Mouse (Mus musculus) myocyte (in vitro differentiated cells): ENCODE results near the gene Mast4. TPM values are rescaled to one million over a fixed set of nuclear protein-coding genes. Genes with fewer than 3 reads are reported as not detected.

Source experiments
- H3K27me3 ChIP-seq: one replicate; pipeline ENCODE4 v1.6.1; 2011; ENCODE audit not compliant: control insufficient read depth, insufficient read depth, insufficient read length
- H3K36me3 ChIP-seq: one replicate; pipeline ENCODE4 v1.6.1; 2011; ENCODE audit not compliant: control insufficient read depth, insufficient read depth
- H3K4me2 ChIP-seq: one replicate; pipeline ENCODE4 v1.6.1; 2011; ENCODE audit warnings: low read depth, control low read depth
- H3K4me3 ChIP-seq: one replicate; pipeline ENCODE4 v1.5.1; 2011; ENCODE audit warnings: mild to moderate bottlenecking, control low read depth, moderate library complexity
- H3K79me2 ChIP-seq: one replicate; pipeline ENCODE4 v1.6.1; 2011; ENCODE audit not compliant: control insufficient read depth, insufficient read depth
- H3ac ChIP-seq: one replicate; pipeline ENCODE4 v1.6.1; 2011; ENCODE audit not compliant: control insufficient read depth, insufficient read length
- CEBPB ChIP-seq: IDR thresholded peaks from 2 replicates; pipeline ENCODE4 v1.6.1; 2011; ENCODE audit warnings: mild to moderate bottlenecking, moderate library complexity; ENCODE audit not compliant: poor library complexity, insufficient read depth, severe bottlenecking
- E2F4 ChIP-seq: IDR thresholded peaks from one replicate; pipeline ENCODE4 v1.6.1; 2011; ENCODE audit warnings: mild to moderate bottlenecking, control low read depth, moderate library complexity; ENCODE audit not compliant: insufficient read depth
- MAX ChIP-seq: IDR thresholded peaks from one replicate; pipeline ENCODE4 v1.6.1; 2011; ENCODE audit warnings: low read depth, mild to moderate bottlenecking, control low read depth
- MYOD1 ChIP-seq, 3 experiments: IDR thresholded peaks; one replicate each; pipeline ENCODE4 v1.6.1; 2011; ENCODE audit warnings: control low read depth in 2 of 3, low read depth in 2 of 3, mild to moderate bottlenecking in 2 of 3, moderate library complexity in 1 of 3; ENCODE audit not compliant: insufficient read length in 2 of 3, control insufficient read depth in 1 of 3
- MYOG ChIP-seq, 3 experiments: IDR thresholded peaks; one replicate each; pipeline ENCODE4 v1.6.1; 2011; ENCODE audit warnings: control low read depth in 2 of 3, low read depth in 2 of 3, mild to moderate bottlenecking in 2 of 3; ENCODE audit not compliant: insufficient read length in 2 of 3, control insufficient read depth in 1 of 3, insufficient read depth in 1 of 3
- POLR2A ChIP-seq: IDR thresholded peaks from one replicate; pipeline ENCODE4 v1.6.1; 2011; ENCODE audit warnings: low read depth, mild to moderate bottlenecking, control low read depth, moderate library complexity; ENCODE audit not compliant: insufficient read length
- POLR2AphosphoS2 ChIP-seq: IDR thresholded peaks from one replicate; pipeline ENCODE4 v1.6.1; 2011; ENCODE audit warnings: low read depth, control low read depth; ENCODE audit not compliant: insufficient read length
- REST ChIP-seq: IDR thresholded peaks from one replicate; pipeline ENCODE4 v1.6.1; 2011; ENCODE audit warnings: mild to moderate bottlenecking, control low read depth, moderate library complexity; ENCODE audit not compliant: insufficient read depth, insufficient read length
- SRF ChIP-seq: IDR thresholded peaks from one replicate; pipeline ENCODE4 v1.6.1; 2011; ENCODE audit warnings: low read depth; ENCODE audit not compliant: control insufficient read depth, insufficient read length
- TCF12 ChIP-seq: IDR thresholded peaks from one replicate; pipeline ENCODE4 v1.6.1; 2011; ENCODE audit warnings: mild to moderate bottlenecking, control low read depth; ENCODE audit not compliant: poor library complexity, insufficient read depth, severe bottlenecking
- TCF3 ChIP-seq: IDR thresholded peaks from one replicate; pipeline ENCODE4 v1.6.1; 2011; ENCODE audit warnings: low read depth, control low read depth; ENCODE audit not compliant: insufficient read length
- USF1 ChIP-seq: IDR thresholded peaks from one replicate; pipeline ENCODE4 v1.6.1; 2011; ENCODE audit warnings: low read depth, mild to moderate bottlenecking, control low read depth, moderate library complexity
- polyA plus RNA-seq: library from polyadenylated mRNA; unstranded; fragments of >200 nt; fragmentation: generic; extraction: Trizol; gene quantifications from one replicate; pipeline ENCODE4 v1.2.1, GENCODE M21; 2012; ENCODE audit warnings: missing spikeins

The Mast4 gene
- polyA plus RNA-seq, 1 experiment = 15.0 TPM

GRCm38 (mm10) chr13:102860135-102860534 is 474.2 kb downstream of the Mast4 start:
- Histone ChIP-seq H3K4me2 (no peak overlapping the region), H3K79me2 (peaks cover 85% of the 10 kb centered on the region), H3ac (no peak overlapping the region), H3K27me3 (no peaks in the 10 kb centered on the region), H3K36me3 (no peaks in the 10 kb centered on the region), H3K4me3 (no peak overlapping the region)
- TF ChIP-seq MYOD1 (IDR thresholded peaks at IDR 0.05; ENCODE audit: control insufficient read depth in 1 of 3, insufficient read length in 2 of 3, low read depth in 2 of 3) = no peak
- TF ChIP-seq CEBPB = 0 out of 2 replicates have a peak, but pooled peaks have one; percentile 33
- TF ChIP-seq USF1 = no peak
- no peak for TF ChIP-seq POLR2AphosphoS2

DNA sequence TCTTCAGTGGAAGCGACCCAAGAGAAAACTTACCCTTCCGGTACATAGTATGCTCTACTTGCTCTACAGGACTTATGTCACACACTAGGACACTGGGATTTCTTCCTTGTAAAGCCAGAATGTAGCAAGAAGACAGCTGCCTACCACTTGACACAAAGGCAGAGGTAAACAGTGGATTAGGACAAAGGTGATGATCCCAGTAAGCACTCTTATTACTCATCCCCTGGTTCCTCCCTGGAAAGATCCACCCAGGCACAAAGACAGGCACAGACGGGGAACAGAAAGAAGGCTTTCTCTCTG is 476.8 kb downstream of the Mast4 start:
- Histone ChIP-seq H3K4me3 (no peak overlapping the region), H3K36me3 (no peaks in the 10 kb centered on the region), H3ac (no peak overlapping the region), H3K27me3 (no peaks in the 10 kb centered on the region), H3K4me2 (no peak overlapping the region), H3K79me2 (peaks cover 82% of the 10 kb centered on the region)
- no peak for TF ChIP-seq POLR2A
- no peak for TF ChIP-seq MYOD1 (IDR thresholded peaks at IDR 0.05; ENCODE audit: control insufficient read depth in 1 of 3, insufficient read length in 2 of 3, low read depth in 2 of 3)
- no peak for TF ChIP-seq TCF12
- TF ChIP-seq USF1 = no peak
- TF ChIP-seq SRF = no peak
- no peak for TF ChIP-seq MYOG (IDR thresholded peaks at IDR 0.05; ENCODE audit: control insufficient read depth in 1 of 3, insufficient read depth in 1 of 3, insufficient read length in 2 of 3, low read depth in 2 of 3)
- TF ChIP-seq MAX = no peak
- TF ChIP-seq TCF3 = no peak
- no peak for TF ChIP-seq POLR2AphosphoS2
- TF ChIP-seq CEBPB = no peak
- no peak for TF ChIP-seq E2F4
- no peak for TF ChIP-seq REST

DNA sequence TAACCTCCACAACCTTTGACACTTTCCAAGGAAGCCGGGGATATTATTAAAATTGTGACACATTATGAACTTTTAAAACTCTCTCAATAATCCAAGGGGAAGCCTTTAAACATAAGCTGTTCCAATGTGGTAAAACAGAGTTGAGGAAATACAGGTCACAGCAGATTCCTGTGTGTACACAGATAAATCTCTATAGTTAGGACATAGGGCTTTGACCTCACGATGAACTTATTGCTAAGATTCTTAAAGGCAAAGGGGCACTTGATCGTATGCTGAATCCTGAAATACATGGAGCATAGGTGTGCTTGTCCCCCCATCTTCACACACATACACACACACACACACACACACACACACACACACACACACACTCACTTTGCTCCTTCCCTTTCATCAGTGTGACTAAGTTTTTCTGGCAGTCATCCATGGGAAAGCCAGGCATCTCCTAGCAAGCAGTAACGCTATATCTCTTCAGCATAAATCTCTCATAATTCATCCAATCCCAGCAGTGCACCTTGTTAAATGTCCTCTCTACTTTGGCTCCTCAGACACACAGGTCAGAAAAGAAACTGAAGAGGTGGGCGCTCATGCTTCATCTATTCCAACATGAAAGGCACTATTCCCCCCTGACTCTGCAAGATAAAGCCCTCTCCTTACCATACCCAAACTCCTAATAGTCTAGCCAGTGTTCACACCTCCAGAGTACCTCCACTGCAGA is 477.3 kb downstream of the Mast4 start:
- Histone ChIP-seq H3K36me3 (no peaks in the 10 kb centered on the region), H3K27me3 (no peaks in the 10 kb centered on the region), H3K4me3 (no peak overlapping the region), H3K79me2 (peaks cover 81% of the 10 kb centered on the region), H3ac (no peak overlapping the region), H3K4me2 (no peak overlapping the region)
- TF ChIP-seq MYOD1 (IDR thresholded peaks at IDR 0.05; ENCODE audit: control insufficient read depth in 1 of 3, insufficient read length in 2 of 3, low read depth in 2 of 3) (no peak), MAX (no peak), CEBPB (no peak), SRF (no peak), MYOG (IDR thresholded peaks at IDR 0.05; ENCODE audit: control insufficient read depth in 1 of 3, insufficient read depth in 1 of 3, insufficient read length in 2 of 3, low read depth in 2 of 3) (no peak), REST (no peak), POLR2AphosphoS2 (no peak), E2F4 (no peak), USF1 (no peak), TCF12 (no peak), TCF3 (no peak), POLR2A (no peak)

GRCm38 (mm10) chr13:102852865-102853264 is 481.4 kb downstream of the Mast4 start:
- Histone ChIP-seq H3K4me3 (no peak overlapping the region), H3K36me3 (no peaks in the 10 kb centered on the region), H3K27me3 (no peaks in the 10 kb centered on the region), H3K4me2 (no peak overlapping the region), H3ac (no peak overlapping the region), H3K79me2 (peaks cover 63% of the 10 kb centered on the region)
- TF ChIP-seq TCF12 = no peak
- TF ChIP-seq TCF3 = no peak
- TF ChIP-seq POLR2A = no peak
- no peak for TF ChIP-seq E2F4
- TF ChIP-seq USF1 = no peak
- no peak for TF ChIP-seq MYOD1 (IDR thresholded peaks at IDR 0.05; ENCODE audit: control insufficient read depth in 1 of 3, insufficient read length in 2 of 3, low read depth in 2 of 3)
- no peak for TF ChIP-seq MYOG (IDR thresholded peaks at IDR 0.05; ENCODE audit: control insufficient read depth in 1 of 3, insufficient read depth in 1 of 3, insufficient read length in 2 of 3, low read depth in 2 of 3)
- TF ChIP-seq SRF = no peak
- TF ChIP-seq CEBPB = no peak
- no peak for TF ChIP-seq MAX
- TF ChIP-seq POLR2AphosphoS2 = no peak
- no peak for TF ChIP-seq REST

DNA sequence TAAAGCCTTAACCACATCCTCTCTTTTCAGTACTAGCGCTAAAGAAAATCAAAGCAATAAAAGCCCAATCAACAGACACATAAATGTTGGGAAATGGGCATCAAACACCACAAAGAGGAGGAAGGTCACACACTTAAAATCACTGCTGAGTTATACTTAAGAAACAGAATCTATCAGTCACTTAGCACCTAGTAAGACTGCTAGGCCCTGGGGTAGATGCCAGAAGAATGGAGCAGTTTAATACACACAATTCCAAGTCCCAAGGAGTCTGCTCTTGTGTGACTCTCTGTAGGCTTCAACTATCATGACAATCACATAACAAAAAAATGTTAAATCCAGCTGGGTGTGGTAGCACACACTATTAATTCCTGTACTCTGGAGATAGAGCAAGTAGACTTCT is 483.0 kb downstream of the Mast4 start:
- Histone ChIP-seq H3K27me3 (no peaks in the 10 kb centered on the region), H3K79me2 (peaks cover 61% of the 10 kb centered on the region), H3K4me3 (no peak overlapping the region), H3K36me3 (no peaks in the 10 kb centered on the region), H3K4me2 (no peak overlapping the region), H3ac (no peak overlapping the region)
- TF ChIP-seq CEBPB (no peak), TCF3 (no peak), TCF12 (no peak), POLR2A (no peak), POLR2AphosphoS2 (no peak), USF1 (no peak), MAX (no peak), REST (no peak), MYOG (IDR thresholded peaks at IDR 0.05; ENCODE audit: control insufficient read depth in 1 of 3, insufficient read depth in 1 of 3, insufficient read length in 2 of 3, low read depth in 2 of 3) (no peak), MYOD1 (IDR thresholded peaks at IDR 0.05; ENCODE audit: control insufficient read depth in 1 of 3, insufficient read length in 2 of 3, low read depth in 2 of 3) (no peak), SRF (no peak), E2F4 (no peak)
